Mouse (Mus musculus): ENCODE measurements around the gene Slc6a16.

DNA sequence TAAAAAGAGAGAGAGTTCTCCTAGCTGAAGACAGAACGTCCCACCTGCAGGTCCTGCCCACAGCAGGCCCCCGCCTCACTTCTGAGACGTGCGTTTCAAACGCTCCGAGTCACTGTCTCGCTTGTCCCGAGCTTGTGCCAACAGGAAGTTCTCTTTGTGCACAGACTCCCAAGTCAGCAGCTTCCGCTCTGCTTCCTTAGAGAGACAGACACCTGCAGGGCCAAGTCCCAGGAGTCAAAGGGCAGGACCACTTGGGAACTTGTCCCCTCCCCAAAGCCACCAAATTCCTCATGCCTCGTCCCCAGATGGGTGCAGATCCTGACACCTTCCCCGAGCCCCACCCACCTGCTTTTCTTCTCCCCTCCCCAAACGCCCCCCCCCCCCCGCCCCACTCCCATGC lies 64.0 kb downstream of the Slc6a16 start:
- TF ChIP-seq CTCF (IDR thresholded peaks at IDR 0.05; ENCODE audit: low read depth), result no peak
- TF ChIP-seq EP300 (IDR thresholded peaks at IDR 0.05; ENCODE audit: low read depth), result no peak
